Mouse (Mus musculus) cerebellum, postnatal 10 days (tissue): ENCODE results near the gene Gm19684.
"Not testable (repeated sequence)": the region's sequence is repeated elsewhere in the genome, so short reads cannot be mapped to it uniquely, and the experiment has no call there.

Experiments used
- DNase-seq, 2 experiments: peaks; one replicate each; pipeline ENCODE4 v3.0.0; 2021; ENCODE audit warnings: mixed read lengths in 2 of 2

The Gm19684 gene

GRCm38 (mm10) chr17:36121352-36122020 is at the start of gene Gm19684:
TSS of gene Gm19684 (plus strand) at chr17:36121678.
- DNase-seq, result peak in 1 of 2 experiments; percentile 39

GRCm38 (mm10) chr17:36081901-36082300 is 39.6 kb upstream of the Gm19684 start:
- DNase-seq, result not testable (repeated sequence)

GRCm38 (mm10) chr17:36082519-36083232 is 38.8 kb upstream of the Gm19684 start:
- not testable (repeated sequence) for DNase-seq

GRCm38 (mm10) chr17:36083266-36083869 is 38.1 kb upstream of the Gm19684 start:
- DNase-seq, result peak; percentile 33 to 37

- DNase-seq, result peak; percentile 21 to 27
Measured at GRCm38 (mm10) chr17:36083870-36084451, 37.5 kb upstream of the Gm19684 start.

GRCm38 (mm10) chr17:36085976-36086375 is 35.5 kb upstream of the Gm19684 start:
- not testable (repeated sequence) for DNase-seq

- DNase-seq, result not testable (repeated sequence)
Measured at GRCm38 (mm10) chr17:36091933-36092332, 29.5 kb upstream of the Gm19684 start.

GRCm38 (mm10) chr17:36092520-36092919 is 29.0 kb upstream of the Gm19684 start:
- DNase-seq, result not testable (repeated sequence)

- no peak for DNase-seq
Measured at GRCm38 (mm10) chr17:36093936-36094335, 27.5 kb upstream of the Gm19684 start.

GRCm38 (mm10) chr17:36099603-36100002 is 21.9 kb upstream of the Gm19684 start:
- DNase-seq, result not testable (repeated sequence)

- DNase-seq, result peak; percentile 41 to 45
Measured at GRCm38 (mm10) chr17:36102091-36102490, 19.4 kb upstream of the Gm19684 start.

GRCm38 (mm10) chr17:36110129-36110528 is 11.3 kb upstream of the Gm19684 start:
- not testable (repeated sequence) for DNase-seq

GRCm38 (mm10) chr17:36110641-36111509 is 10.6 kb upstream of the Gm19684 start:
- peak; percentile 24 to 37 for DNase-seq

GRCm38 (mm10) chr17:36111510-36111868 is 10.0 kb upstream of the Gm19684 start:
- DNase-seq, result peak in 1 of 2 experiments; percentile 17

- peak; percentile 56 to 60 for DNase-seq
Measured at GRCm38 (mm10) chr17:36113979-36114593, 7.4 kb upstream of the Gm19684 start.

GRCm38 (mm10) chr17:36116545-36116944 is 4.9 kb upstream of the Gm19684 start:
- not testable (repeated sequence) for DNase-seq

- DNase-seq, result not testable (repeated sequence)
Measured at GRCm38 (mm10) chr17:36120839-36121238, 639 bp upstream of the Gm19684 start.

GRCm38 (mm10) chr17:36124111-36124510 is 2.6 kb downstream of the Gm19684 start:
- DNase-seq, result not testable (repeated sequence)

GRCm38 (mm10) chr17:36128525-36128924 is 7.0 kb downstream of the Gm19684 start:
- not testable (repeated sequence) for DNase-seq

- not testable (repeated sequence) for DNase-seq
Measured at GRCm38 (mm10) chr17:36128968-36129817, 7.7 kb downstream of the Gm19684 start, which contains the start of gene Gm7030. TSS of gene Gm7030 (minus strand) at chr17:36129425.
